Mouse (Mus musculus) ovary, adult 18-20 months (tissue): ENCODE measurements around the gene Phgdh.

ENCODE experiments used
- DNase-seq: peaks from one replicate; pipeline ENCODE4 v3.0.0; 2022; ENCODE audit warnings: low spot score, mixed read lengths

The Phgdh gene

DNA sequence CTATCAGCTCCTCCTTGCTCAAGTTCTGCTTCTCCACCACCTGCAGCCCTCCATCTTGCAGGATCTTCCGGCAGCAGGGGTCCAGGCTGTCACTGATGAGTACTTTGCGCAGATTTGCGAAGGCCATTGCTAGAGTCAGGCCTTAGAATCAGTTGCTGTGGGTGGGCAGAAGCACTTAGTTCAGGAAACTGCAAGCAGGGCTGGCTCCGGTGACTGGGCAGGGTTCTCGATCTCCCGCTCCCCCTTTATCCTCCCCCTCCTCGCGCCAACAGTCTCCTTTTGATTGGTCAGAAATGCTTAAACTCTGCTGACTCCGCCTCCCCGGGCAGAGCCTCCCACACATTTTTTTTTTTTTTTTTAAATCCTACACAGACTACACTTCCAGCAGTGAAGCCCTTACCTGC is at the start of gene Phgdh:
Gene Phgdh (minus strand): TSS at position 285 of the 404 bp plus-strand sequence.
- DNase-seq, result peak; percentile 69

DNA sequence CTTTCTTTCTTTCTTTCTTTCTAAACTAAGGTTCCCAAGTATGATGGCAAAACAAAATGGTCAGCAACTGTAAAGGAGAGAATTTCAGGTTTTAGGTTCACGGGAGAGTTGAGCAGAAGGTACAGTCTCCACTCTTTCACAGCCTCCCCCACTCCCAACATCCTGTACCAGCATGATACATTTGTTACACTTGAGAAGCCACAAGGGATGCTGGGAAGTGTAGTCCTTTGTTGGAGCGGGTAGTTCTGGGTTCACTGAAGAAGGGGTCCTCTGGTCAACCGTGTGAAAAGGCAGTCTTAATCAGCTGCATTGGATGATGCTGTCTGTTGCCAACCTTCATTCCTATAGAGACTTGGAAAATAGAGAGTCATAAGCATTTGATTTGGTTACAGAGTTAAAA is 49.5 kb upstream of the Phgdh start:
- DNase-seq, result no peak

DNA sequence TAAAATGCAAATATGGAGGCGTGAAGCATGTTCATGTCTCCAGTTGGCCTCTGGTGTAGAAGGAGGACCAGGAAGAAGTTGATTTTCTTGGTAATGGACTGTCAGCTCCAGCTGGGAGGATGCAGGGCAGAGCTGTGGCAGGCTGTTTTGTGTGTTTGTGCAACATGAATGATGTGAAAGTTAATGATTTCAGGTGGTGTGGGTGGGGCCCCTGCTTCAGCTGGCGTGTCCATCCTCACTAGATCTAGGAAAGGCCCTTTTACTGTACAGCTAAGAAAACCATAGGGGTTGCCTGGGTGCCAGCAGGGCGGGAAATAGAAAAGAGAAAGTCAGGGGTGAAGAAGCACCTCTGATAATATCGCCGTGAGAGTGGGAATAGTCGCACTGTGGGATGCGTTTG is 48.0 kb upstream of the Phgdh start:
- DNase-seq, result no peak

DNA sequence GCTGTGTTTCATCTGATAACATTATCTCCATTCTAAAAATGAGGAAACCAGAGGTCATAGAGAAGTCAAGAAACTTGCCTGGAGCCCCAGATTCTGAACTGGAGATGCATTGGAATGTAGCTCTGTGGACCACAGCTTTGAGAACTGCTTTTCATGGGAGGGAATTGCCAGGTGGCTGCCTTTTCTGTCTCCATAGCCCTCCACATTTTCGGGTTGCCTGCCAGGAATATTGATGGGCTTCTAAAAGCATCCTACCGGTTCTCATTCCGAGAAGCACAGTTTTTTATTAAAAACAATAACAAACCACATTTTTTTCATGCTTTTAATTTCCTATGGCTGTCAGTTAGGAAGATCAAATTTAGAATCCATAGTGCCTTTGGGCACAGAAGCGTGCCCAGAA is 47.3 kb upstream of the Phgdh start:
- DNase-seq, result no peak

DNA sequence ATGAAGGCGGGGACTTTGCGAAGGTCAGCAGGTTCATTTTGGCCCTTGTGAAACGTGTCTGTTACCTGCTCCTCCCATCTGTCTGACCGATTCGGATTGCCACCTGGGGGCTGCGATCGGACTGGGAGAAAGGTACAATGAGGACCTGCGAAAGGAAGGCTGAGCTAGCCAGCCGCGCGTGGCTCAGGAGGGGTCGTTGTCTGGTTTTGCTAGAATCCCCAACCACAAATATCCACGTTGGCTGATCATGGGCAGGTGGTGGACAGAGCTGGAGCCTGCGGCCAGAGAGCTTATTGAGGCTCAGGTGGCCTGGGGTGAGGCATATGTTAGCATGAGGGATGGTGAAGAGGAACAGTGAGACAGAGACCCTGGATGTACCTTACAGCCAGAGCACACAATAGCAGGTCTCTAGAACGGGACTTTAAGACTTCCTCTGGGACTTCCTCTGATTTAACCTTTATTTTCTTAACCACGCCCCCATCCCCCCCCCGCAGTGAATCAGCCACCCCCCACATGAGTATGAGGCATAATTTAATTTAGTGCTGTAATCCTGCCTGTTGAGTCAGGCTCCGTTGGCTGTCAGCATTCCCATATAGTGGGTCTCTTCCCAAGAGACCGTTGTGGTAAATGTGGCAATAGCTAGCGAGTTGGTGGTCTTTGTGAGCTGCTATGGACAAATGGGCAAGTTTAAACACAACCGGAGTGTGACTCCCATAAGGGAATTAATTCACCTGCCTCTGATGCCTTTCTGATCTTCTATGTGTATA is 43.4 kb upstream of the Phgdh start:
- DNase-seq, result no peak

DNA sequence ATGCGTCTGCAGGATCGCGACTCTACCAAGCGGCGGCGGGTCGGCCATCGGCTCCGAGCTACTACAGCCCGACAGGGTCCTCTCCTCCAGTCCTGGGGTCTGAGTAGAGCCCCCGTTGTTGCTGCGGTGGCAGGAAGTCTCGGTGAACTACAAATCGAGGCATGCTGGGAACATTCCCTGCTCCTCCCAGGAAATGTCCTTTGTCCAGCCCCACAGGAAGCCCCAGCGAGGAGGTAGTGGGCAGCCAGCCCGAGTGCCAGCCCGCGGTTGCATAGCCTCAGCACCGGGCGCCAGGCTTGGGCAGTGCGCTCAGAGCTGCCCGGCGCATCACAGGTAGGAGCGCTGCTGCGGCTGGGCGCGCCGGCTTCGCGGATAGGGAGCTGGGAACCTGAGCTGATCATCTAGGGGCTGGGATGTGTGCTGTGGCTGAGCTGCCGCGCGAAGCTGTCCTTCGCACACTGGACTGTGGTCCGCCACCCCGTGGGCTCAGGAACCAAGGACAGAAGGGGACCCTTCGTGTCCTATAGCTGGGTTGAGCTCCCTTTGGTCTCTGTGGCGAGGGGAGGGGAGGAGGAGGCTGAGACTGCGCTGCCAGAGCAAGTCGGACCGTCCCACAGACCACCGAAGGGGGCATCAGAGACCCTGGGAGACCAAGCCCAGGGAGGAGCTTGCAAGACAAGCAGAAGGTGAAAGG is 42.6 kb upstream of the Phgdh start, which contains the start of gene Zfp697:
Gene Zfp697 (plus strand): TSS at position 216 of the 694 bp plus-strand sequence.
- peak; percentile 71 for DNase-seq

DNA sequence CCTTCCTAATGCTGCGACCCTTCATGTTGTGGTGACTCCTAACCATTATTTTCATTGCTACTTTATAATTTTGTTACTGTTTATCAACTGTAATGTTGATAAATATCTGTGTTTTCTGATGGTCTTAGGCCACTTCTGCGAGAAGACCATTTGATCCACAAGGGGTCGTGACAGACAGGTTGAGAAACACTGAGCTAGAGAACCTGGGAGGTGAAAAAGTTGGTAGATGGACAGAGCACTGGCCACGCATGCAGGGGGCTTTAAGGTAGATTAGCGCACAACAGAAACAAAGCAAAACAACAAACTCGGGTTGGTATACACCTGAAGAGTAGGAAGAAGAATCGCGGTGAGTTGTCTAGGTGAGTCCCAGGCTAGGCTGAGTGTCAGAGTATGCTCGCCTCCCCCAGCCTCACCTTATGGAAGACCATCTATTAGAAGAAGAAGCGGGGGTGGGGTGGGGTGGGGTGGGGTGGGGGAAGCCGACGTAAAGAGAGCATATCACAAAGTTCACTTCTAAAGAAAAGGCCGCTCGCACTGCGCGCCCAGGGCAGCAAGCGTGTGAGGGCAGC is 42.0 kb upstream of the Phgdh start:
- DNase-seq, result no peak

DNA sequence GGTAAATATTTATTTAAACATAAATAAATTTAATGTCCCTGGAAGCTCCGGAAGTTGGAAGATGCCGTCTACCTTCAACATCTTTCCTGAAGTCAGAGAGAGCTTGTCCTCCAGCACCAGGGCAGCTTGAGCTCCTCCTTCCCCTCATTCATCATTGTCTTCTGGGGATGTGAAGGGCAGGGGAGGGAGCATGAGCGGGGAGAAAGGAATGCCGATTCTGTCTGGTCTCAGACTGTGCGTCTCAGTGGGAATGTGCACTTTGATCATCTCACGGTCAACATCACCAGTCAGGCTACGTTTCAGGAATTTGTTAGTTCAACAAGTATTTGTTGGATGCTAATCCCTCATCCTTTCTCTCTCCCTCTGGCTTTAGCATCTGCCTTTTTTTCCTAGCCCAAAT is 39.4 kb upstream of the Phgdh start:
- DNase-seq, result no peak

DNA sequence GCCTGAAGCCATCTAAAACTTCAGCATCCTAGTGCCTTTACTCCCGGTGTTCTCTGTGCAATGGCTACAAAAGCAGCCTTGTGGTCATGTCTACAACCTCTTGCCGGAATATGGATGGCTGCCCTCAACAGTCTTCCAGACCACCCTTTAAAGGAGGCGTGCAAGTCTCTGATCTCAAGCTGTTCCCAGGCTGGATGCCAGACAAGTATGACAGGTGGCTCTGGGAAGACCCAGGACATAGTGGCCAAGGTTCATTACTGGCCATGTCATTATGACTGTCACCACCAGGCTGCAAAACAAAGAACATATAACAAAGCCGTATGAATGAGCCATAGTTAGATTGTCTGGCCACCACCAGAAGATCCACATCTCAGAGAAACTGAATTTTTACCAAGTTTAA is 38.5 kb upstream of the Phgdh start:
- no peak for DNase-seq

DNA sequence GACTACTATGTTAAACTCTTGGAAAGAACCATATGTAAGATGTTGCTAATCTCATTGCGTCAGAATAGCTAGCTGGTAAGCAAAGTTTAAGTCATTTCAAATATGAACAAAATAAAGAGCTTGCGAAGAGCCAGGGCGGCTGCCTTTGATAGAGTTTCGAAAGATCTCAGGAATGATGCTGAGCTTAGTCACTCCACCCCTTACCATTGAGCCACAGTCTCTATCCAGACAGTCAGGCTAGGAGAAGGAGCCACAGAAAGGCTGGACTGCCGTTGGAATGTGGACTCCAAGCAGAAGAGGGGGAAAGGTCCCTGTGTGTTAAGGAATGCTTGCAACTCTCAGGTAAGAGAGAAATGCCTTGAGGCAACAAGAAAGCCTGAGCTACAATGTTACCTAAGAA is 35.2 kb upstream of the Phgdh start:
- DNase-seq, result no peak

DNA sequence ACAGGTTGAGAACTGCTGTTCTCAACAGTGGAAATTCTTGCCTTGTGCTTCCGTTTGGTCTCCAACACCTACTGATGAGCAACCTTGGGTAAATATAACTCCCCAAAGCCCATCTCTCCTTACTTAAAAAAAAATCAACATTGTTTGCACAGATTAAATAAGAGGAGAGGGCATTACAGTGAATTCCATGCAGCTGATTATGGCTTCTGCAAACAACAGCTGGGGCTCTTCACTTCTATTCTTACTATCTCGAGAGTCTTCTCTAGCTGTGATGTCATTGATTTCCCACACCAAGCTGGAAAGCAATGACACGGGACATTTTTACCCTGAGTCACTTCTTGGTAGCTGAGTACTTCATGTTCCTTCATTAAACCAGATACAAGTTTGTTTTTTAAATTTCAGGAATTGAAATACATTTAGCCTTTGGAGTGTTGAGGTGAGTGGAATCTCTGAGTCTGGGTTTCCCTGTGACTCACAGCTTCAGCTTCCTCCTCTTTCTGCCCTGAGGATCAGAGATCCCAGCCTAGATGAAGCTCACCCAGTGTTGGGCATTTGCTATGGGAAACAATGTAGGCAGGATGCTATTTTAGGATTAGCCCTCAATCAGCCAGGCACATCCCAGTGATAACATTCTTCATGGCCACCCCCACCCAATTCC is 34.4 kb upstream of the Phgdh start:
- DNase-seq, result no peak

DNA sequence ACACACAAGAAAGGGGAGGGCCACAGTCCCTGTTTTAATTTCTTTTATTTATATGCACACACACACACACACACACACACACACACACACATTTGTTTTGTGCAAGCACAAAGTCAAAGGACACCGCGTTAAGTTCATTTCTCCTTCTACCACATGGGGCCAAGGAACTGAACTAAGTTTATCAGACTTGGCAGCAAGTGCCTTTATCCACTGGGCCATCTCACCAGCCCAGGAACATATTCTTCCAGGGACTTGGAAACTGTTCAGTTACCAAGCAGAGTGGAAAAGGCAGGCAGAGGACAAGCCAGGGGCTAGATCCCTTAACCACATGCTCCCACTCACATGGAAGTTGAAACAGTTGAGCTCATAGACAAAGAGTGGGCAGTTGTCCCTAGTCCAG is 29.0 kb upstream of the Phgdh start:
- no peak for DNase-seq

DNA sequence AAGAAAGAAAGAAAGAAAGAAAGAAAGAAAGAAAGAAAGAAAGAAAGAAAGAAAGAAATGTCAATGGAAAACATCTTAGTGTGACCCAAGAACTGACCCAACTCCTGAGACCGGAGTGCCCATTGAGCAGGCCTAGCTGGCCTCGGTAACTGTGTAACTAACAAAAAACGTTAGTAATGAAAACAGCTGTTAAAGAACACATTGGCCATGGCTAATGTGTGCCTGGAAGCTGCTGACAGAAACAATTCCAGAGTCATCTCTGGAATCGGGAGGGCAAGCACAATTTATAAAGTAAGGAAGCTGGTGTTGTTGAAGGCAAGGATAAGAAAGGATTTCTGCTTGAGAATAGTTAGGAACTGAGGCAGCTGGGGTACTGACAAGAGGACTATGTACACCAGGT is 28.5 kb upstream of the Phgdh start:
- no peak for DNase-seq

DNA sequence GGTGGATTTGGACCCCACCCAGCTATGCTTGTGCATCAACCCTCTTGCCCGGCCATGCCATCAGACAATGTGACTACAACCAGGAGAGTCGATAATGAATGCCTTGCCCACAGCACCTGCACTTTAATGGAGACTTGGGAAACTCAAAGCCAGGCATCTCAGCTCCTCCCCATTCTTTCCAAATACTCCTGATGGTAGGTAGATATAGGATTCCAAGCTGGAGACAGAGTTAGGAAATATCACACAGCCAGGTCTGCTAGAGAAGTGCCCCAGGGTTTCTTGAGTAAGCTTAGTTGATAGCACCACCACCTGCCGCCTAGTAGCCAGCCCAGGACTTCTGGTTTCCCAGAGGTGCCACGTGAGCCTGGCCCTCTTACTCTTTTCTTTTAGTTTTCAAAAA is 27.0 kb upstream of the Phgdh start:
- DNase-seq, result no peak

DNA sequence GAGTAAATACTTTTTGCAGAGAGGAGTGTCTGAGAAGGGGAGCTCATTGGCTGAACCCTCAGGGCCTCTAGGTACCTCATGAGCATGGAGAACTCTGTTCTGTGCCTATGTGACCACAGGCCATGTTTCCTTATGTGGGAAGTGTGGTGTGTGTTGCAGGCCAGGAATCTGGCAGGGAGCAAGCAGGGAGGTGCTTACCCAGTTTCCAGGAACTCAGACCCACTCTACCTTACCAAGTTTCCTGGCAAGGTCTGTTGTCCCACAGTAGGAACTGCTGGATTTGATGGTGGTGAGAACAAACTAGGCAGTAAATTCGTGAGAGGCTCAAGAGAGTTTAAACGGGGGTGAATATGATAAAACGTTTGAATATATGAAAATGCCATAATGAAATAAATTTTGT is 26.3 kb upstream of the Phgdh start:
- DNase-seq, result no peak

DNA sequence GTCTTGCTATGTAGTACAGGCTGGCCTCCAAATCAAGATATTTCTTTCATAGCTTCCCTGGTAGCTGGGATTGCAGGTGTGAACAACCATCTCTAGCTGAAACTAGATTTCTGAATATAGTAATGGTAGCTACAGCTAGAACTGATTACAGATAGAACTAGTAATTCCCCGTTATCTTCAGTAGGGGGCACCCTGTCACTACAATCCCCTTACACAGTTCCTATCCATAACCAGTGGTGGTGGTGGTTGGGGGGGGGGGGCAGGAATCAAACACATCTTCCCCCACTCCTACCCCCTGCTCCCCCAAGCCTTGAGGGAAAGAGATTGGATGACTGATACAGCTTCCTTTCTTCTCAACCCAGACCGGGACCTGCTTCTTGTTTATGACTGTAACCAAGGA is 23.0 kb upstream of the Phgdh start:
- no peak for DNase-seq

DNA sequence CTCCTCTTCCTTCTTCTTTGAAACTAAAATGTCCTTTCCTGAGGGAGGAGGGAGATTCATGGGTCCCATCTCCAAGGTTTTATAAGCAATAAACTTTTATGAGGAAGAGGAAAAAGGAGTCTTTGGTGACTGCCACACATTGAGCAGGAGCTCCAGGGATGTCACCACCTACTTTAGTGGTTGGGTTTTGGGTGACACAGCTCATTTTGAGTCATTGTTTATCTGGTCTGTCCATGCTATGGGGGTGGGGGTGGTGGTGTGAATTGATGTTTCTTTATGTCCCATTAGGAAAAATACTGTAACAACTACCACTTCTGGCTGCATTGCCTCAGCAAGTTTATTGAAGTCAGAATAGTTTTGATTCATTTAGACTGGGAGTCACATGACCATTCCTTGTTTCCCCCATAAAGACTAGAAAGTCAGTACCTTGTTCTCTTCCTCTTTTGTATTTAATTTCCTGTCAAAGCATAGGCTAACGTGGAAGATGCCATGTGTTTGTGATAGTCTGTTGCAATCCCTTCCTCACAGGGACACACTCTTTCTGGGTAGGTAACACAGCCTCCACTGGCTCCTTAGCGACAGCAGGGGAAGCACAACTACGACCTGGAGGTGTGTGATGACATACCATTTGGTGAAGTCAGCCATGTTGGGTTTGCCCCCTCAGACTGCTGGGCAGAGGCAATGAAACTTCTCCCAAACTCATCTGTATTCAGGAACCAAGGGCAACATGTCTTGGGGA is 17.0 kb upstream of the Phgdh start:
- no peak for DNase-seq

DNA sequence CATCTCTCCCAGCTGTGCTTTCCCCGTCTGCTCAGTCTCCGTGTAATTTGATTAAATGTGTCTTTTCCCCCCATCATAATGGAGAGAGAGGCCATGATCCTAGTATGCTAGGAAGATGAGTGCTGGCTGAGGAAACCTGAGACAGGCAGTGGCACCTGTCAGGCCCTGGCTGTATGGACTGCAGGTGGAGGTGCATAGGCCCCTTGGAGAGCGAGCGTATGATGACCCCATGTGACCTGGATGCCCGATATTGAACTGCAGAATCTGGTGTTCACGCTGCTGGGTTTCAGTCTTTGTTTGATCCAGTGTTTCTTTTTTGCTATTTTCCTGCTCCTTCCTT is 16.2 kb upstream of the Phgdh start:
- no peak for DNase-seq

DNA sequence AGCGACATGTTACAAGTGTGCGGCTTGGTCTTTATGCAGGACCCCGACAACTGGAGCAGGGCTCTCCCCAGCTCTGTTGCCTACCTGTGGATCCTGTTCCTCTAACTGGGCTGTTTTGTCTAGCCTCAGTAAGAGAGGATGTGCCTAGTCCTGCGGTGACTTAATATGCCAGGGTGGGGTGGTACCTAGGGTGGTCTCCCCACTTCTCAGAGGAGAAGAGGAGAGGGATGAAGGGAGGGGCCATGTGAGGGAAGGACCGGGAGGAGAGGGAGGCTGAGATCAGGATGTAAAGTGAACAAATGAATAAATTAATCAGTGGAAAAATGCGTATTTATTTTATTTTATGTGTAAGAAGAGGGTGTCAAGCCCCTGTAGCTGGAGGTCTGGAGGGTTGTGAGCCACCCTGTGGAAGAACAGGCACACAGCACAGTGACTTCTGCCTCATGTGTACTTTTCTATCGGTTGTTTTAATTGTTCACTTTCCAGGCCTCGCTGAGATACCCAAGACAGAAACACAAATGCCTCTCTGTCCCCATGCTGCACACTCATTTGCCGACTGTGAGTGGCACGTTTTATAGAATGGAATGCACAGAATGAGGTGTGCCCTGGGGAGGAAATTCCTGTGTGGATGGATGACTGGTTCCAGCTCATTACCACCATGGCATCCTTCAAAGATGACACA is 15.7 kb upstream of the Phgdh start:
- DNase-seq, result no peak

DNA sequence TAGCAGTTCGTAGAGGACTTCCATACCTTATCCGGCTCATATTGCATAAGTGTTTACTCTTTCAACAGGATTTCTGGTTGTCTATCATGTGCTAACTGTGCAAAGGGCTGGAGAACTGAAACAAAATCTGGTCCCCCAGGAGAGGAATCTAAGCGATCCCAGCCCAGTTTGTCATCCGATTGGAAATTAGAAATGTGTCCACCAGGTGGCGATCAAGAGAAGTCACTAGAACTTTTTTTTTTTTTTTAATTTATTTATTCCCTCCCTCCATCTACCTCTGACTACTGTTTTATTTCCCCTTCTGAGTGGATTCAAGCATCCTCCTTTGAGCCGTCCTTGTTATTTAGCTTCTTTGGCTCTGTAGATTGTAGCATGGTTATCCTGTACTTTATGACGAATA is 14.1 kb upstream of the Phgdh start:
- DNase-seq, result no peak

DNA sequence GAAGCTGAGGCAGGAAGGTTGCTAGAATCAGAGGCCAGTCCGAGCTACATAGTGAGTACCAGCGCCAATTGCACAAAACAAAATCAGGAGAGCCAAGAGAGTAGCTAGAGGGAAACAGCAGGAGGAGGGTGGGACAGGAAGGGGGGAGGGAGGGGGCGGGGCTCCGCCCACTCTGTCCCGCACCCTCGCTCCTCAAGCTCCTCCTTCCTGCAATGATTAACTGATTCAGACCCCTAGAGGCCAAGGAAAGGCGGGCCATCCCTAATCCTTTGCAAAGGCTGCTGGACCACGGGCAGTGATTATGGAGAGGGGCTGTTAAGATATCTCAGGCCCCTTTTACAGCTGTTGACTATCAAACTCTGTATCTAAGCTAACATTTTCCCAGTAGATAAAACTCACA is 8.9 kb upstream of the Phgdh start:
- no peak for DNase-seq

DNA sequence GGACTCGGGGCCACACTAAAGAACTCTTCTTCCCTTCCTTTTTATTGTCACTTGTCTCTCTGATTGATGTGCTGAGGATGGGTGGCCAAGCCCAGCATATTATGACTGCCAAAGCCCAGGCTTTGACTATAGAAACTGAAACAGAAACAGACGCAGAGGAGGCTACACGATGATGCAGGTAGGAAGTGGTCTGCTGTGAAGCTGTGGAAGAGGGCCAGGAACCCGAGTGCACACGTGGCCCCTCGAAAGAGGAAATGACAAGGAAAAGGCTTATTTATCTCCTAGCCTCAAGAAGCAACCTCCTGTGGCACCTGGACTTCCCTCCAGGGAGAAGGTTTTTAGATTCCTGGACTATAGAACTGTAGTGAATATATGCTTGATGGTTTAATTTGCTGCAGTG is 8.3 kb upstream of the Phgdh start:
- no peak for DNase-seq
